Mouse (Mus musculus): Measurements from ENCODE around the gene Spata1.

GRCm38 (mm10) chr3:146528335-146528734, 28.8 kb upstream of the Spata1 start:
- TF ChIP-seq POLR2A (IDR thresholded peaks at IDR 0.05; ENCODE audit: control insufficient read depth, low read depth, low read length) = no peak
- TF ChIP-seq CTCF (IDR thresholded peaks at IDR 0.05; ENCODE audit: control insufficient read depth, insufficient read depth, insufficient replicate concordance, low read depth, low read length) = no peak

All from testis, adult 2 months (tissue).